18 mouse cellular contexts compared by ENCODE assay signal in genomic region chr19:44797110-44798060, GRCm38 (mm10). TPM values are rescaled to one million over a fixed set of nuclear protein-coding genes. Genes with fewer than 3 reads are reported as not detected.
DNase-seq lines count a peak whose midpoint lies in the region; ATAC-seq and TF ChIP-seq lines count a peak whose summit lies in the region.
"Had no signal": no experiment of that assay in that cellular context is flagged by ENCODE, and none has a peak within 500 bp of the region (broad histone marks: within the 10 kb centered on the region; RNA-seq: fewer than 3 reads in every experiment).

No protein-coding gene starts in this region.

- H3K27me3 ChIP-seq in kidney, adult 2 months (replicated peaks; ENCODE audit: control insufficient read depth, insufficient read depth, low read length): no peaks in the 10 kb centered on the region
- no peaks in the 10 kb centered on the region for H3K27me3 ChIP-seq in embryonic facial prominence, embryonic 11.5 days (ENCODE audit: control insufficient read depth, insufficient read depth, low read length)
- H3K27me3 ChIP-seq in hindbrain, embryonic 15.5 days: no peaks in the 10 kb centered on the region
- H3K27me3 ChIP-seq in midbrain, postnatal 0 days (ENCODE audit: insufficient read depth, low read length): no peaks in the 10 kb centered on the region
- H3K27me3 ChIP-seq: embryonic facial prominence, embryonic 12.5 days; intestine, embryonic 15.5 days had no signal

- no peak overlapping the region for H3K4me3 ChIP-seq in kidney, adult 2 months (ENCODE audit: insufficient read depth, low read depth, low read length)
- no peak overlapping the region for H3K4me3 ChIP-seq in embryonic facial prominence, embryonic 11.5 days (ENCODE audit: low read depth, low read length)
- H3K4me3 ChIP-seq in hindbrain, embryonic 15.5 days: no peak overlapping the region
- H3K4me3 ChIP-seq in midbrain, postnatal 0 days (ENCODE audit: low read depth, low read length): no peak overlapping the region
- H3K4me3 ChIP-seq: embryonic facial prominence, embryonic 12.5 days; intestine, embryonic 15.5 days; liver, embryonic 15.5 days had no signal

- DNase-seq in kidney, adult 2 months: no peak
- DNase-seq in kidney, postnatal 10 days: no peak
- DNase-seq in embryonic facial prominence, embryonic 11.5 days (ENCODE audit: low spot score): no peak
- no peak for DNase-seq in midbrain, postnatal 0 days (ENCODE audit: low spot score)
- DNase-seq in lung, postnatal 4 days: no peak
- DNase-seq in gastrocnemius, adult 8-10 months (ENCODE audit: low spot score in 2 of 2): no peak
- DNase-seq: cerebellum, adult 9-10 months; right cerebral cortex, postnatal 25 days; thymus, adult 18-20 months had no signal

- H3K4me2 ChIP-seq in embryonic facial prominence, embryonic 11.5 days (ENCODE audit: low read depth, low read length): no peak overlapping the region
- peak overlapping the region; percentile 32 for H3K4me2 ChIP-seq in hindbrain, embryonic 15.5 days
- no peak overlapping the region for H3K4me2 ChIP-seq in midbrain, postnatal 0 days (ENCODE audit: low read depth, low read length, poor library complexity, severe bottlenecking)
- H3K4me2 ChIP-seq: embryonic facial prominence, embryonic 12.5 days; intestine, embryonic 15.5 days; liver, embryonic 15.5 days had no signal

- H3K36me3 ChIP-seq in kidney, adult 2 months (ENCODE audit: control insufficient read depth, insufficient read depth, low read length): no peaks in the 10 kb centered on the region
- no peaks in the 10 kb centered on the region for H3K36me3 ChIP-seq in embryonic facial prominence, embryonic 11.5 days (replicated peaks; ENCODE audit: control insufficient read depth, insufficient read depth, low read depth, low read length)
- H3K36me3 ChIP-seq in hindbrain, embryonic 15.5 days: no peaks in the 10 kb centered on the region
- H3K36me3 ChIP-seq in midbrain, postnatal 0 days (ENCODE audit: insufficient read depth, low read length): no peaks in the 10 kb centered on the region
- H3K36me3 ChIP-seq: embryonic facial prominence, embryonic 12.5 days; G1E; intestine, embryonic 15.5 days; liver, embryonic 15.5 days had no signal

- 34% methylated on average over 21 of the region's 21 CpGs for WGBS in kidney, adult 2 months
- WGBS in embryonic facial prominence, embryonic 11.5 days: 25% methylated on average over 21 of the region's 21 CpGs
- WGBS in hindbrain, embryonic 15.5 days: 17% methylated on average over 21 of the region's 21 CpGs
- WGBS in midbrain, postnatal 0 days: 19% methylated on average over 21 of the region's 21 CpGs

- TF ChIP-seq CTCF in kidney, adult 2 months (conservative IDR thresholded peaks at IDR 0.05; ENCODE audit: insufficient read depth, insufficient read length, low read depth, low read length): no peak
- TF ChIP-seq CTCF in midbrain, postnatal 0 days (IDR thresholded peaks at IDR 0.05): peak; percentile 14; the same call in 1 of the 2 replicates

- no peak for TF ChIP-seq POLR2A in kidney, adult 2 months (IDR thresholded peaks at IDR 0.05; ENCODE audit: low read depth, low read length)

- H3K27ac ChIP-seq in kidney, adult 2 months (ENCODE audit: insufficient read depth, low read depth, low read length): peak overlapping the region; percentile 40; the same call in 1 of the 2 replicates
- no peak overlapping the region for H3K27ac ChIP-seq in embryonic facial prominence, embryonic 11.5 days (replicated peaks; ENCODE audit: low read depth, low read length)
- peak overlapping the region; percentile 78 for H3K27ac ChIP-seq in hindbrain, embryonic 15.5 days (replicated peaks)
- no peak overlapping the region for H3K27ac ChIP-seq in midbrain, postnatal 0 days (ENCODE audit: low read depth, low read length)
- H3K27ac ChIP-seq: embryonic facial prominence, embryonic 12.5 days; intestine, embryonic 15.5 days; liver, embryonic 15.5 days had no signal

- H3K4me1 ChIP-seq in kidney, adult 2 months (ENCODE audit: control insufficient read depth, insufficient read depth, low read length): peaks cover 24% of the 10 kb centered on the region
- H3K4me1 ChIP-seq in embryonic facial prominence, embryonic 11.5 days (ENCODE audit: control insufficient read depth, insufficient read depth, low read length): no peaks in the 10 kb centered on the region; the same call in 1 of the 2 replicates
- H3K4me1 ChIP-seq in hindbrain, embryonic 15.5 days (replicated peaks): peaks cover 24% of the 10 kb centered on the region
- H3K4me1 ChIP-seq in midbrain, postnatal 0 days (ENCODE audit: insufficient read depth, low read length): peaks cover 6% of the 10 kb centered on the region; the same call in 1 of the 2 replicates
- H3K4me1 ChIP-seq: liver, embryonic 15.5 days had no signal

- H3K9ac ChIP-seq in embryonic facial prominence, embryonic 11.5 days (replicated peaks; ENCODE audit: low read length): peak overlapping the region; percentile 22; the same call in 1 of the 2 replicates
- no peak overlapping the region for H3K9ac ChIP-seq in hindbrain, embryonic 15.5 days
- 0 out of 2 replicates have a peak overlapping the region, but pooled peaks have one; percentile 29 for H3K9ac ChIP-seq in midbrain, postnatal 0 days (replicated peaks; ENCODE audit: low read length, poor library complexity, severe bottlenecking)
- H3K9ac ChIP-seq: embryonic facial prominence, embryonic 12.5 days; intestine, embryonic 15.5 days; liver, embryonic 15.5 days had no signal

- ATAC-seq in embryonic facial prominence, embryonic 11.5 days (replicated peaks; ENCODE audit: insufficient number of reproducible peaks, low FRiP score, low TSS enrichment, low read depth): no peak
- ATAC-seq in hindbrain, embryonic 15.5 days (ENCODE audit: low FRiP score, low read depth): peak; percentile 62
- ATAC-seq in midbrain, postnatal 0 days (ENCODE audit: low FRiP score): no peak
- ATAC-seq in granulocyte monocyte progenitor cell, adult 5-6 weeks (replicated peaks; ENCODE audit: poor library complexity, severe bottlenecking): no peak
- ATAC-seq: intestine, embryonic 15.5 days had no signal

- no peaks in the 10 kb centered on the region for H3K9me3 ChIP-seq in embryonic facial prominence, embryonic 11.5 days (replicated peaks; ENCODE audit: control insufficient read depth, low read length)
- no peaks in the 10 kb centered on the region for H3K9me3 ChIP-seq in hindbrain, embryonic 15.5 days
- H3K9me3 ChIP-seq in midbrain, postnatal 0 days (ENCODE audit: low read length): no peaks in the 10 kb centered on the region
- H3K9me3 ChIP-seq: embryonic facial prominence, embryonic 12.5 days; G1E; intestine, embryonic 15.5 days; liver, embryonic 15.5 days had no signal

RNA-seq across cellular contexts. Expression of gene Pax2, which starts 41.5 kb away (rescaled TPM):
- 25.8 and 29.7 TPM in 2 replicates for polyA plus RNA-seq in kidney, adult 2 months (2012; rRNA removed)
- polyA plus RNA-seq in embryonic facial prominence, embryonic 11.5 days (2014; fragmentation: Nextera tagmentation; extraction: Ambion mirVana): 0.90 and 1.1 TPM in 2 replicates
- 12.3 and 15.5 TPM in 2 replicates for polyA plus RNA-seq in hindbrain, embryonic 15.5 days (2015; fragmentation: Nextera tagmentation; extraction: Ambion mirVana)
- 0.28 and 0.77 TPM in 2 replicates for total RNA-seq in midbrain, postnatal 0 days (2014; rRNA removed)
- polyA plus RNA-seq in midbrain, postnatal 0 days (2015; fragmentation: Nextera tagmentation; extraction: Ambion mirVana): 0.19 and 0.21 TPM in 2 replicates
- total RNA-seq in gastrocnemius, adult 8-10 months (2022): not detected
- total RNA-seq in granulocyte monocyte progenitor cell, adult 5-6 weeks (2014; fragmentation: Nextera tagmentation): not detected in 2 replicates
- not detected in 2 replicates for total RNA-seq in granulocyte monocyte progenitor cell, adult 5-6 weeks (2017)
- total RNA-seq: gastrocnemius, postnatal 4 days had no signal
- polyA plus RNA-seq: C2C12; G1E; heart, embryonic 16.5 days; liver, embryonic 15.5 days had no signal

Comparison
In these comparisons a context has a peak if more than half of its experiments do, and no peak if none do; other contexts are left out.
1. H3K27ac ChIP-seq: peak in kidney, adult 2 months (single experiment) and hindbrain, embryonic 15.5 days (single experiment); none in embryonic facial prominence, embryonic 11.5 days (single experiment) and midbrain, postnatal 0 days (single experiment).